Mouse (Mus musculus): ENCODE results near the gene Snx29.

GRCm38 (mm10) chr16:11444626-11445025, 121.9 kb downstream of the Snx29 start:
- no peak for TF ChIP-seq POLR2A (IDR thresholded peaks at IDR 0.05; ENCODE audit: borderline replicate concordance, control insufficient read depth, low read depth, low read length)
- no peak for TF ChIP-seq CTCF (IDR thresholded peaks at IDR 0.05; ENCODE audit: control insufficient read depth, insufficient read depth, low read length)
